Mouse (Mus musculus): ENCODE results near the gene Oaz2. TPM values are rescaled to one million over a fixed set of nuclear protein-coding genes. Genes with fewer than 3 reads are reported as not detected.
"Not testable (repeated sequence)": the region's sequence is repeated elsewhere in the genome, so short reads cannot be mapped to it uniquely, and the experiment has no call there.

The Oaz2 gene
- polyA plus RNA-seq, 1 experiment from 2014 or later = 258 TPM

DNA sequence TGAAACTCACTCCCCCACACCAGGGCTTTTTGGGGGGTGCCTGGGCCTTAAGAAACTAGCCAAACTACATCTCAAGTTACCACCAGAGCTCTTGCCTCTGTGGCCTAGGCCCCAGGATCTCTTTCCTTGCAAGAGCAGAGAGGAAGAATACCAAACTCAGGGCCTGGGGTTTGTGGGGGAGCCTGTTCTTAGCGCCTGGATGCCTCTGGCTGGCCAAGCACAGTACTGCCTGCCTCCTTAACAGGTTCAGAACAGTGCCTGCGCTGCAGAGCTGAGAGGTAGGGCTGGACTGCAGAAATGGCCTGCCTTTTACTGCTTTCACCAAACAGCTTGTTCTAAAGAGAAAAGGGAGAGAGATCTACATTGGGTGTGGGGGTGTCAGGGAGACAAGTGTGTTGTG lies 22.1 kb downstream of the Oaz2 start:
- 60% methylated on average over 1 of the region's 2 CpGs for WGBS
- peaks cover 54% of the 10 kb centered on the region for H3K36me3 ChIP-seq (ENCODE audit: control insufficient read depth, insufficient read depth, low read length)
- H3K27me3 ChIP-seq (ENCODE audit: control insufficient read depth, insufficient read depth, low read length); H3K9me3 ChIP-seq (ENCODE audit: control insufficient read depth, low read length); H3K4me2 ChIP-seq (ENCODE audit: low read length); DNase-seq; H3K27ac ChIP-seq (replicated peaks; ENCODE audit: low read depth, low read length); ATAC-seq (ENCODE audit: low FRiP score, low TSS enrichment); H3K4me3 ChIP-seq (replicated peaks; ENCODE audit: low read depth, low read length); H3K9ac ChIP-seq (replicated peaks; ENCODE audit: low read length); H3K4me1 ChIP-seq (ENCODE audit: control insufficient read depth, insufficient read depth, low read length): not testable (repeated sequence)

DNA sequence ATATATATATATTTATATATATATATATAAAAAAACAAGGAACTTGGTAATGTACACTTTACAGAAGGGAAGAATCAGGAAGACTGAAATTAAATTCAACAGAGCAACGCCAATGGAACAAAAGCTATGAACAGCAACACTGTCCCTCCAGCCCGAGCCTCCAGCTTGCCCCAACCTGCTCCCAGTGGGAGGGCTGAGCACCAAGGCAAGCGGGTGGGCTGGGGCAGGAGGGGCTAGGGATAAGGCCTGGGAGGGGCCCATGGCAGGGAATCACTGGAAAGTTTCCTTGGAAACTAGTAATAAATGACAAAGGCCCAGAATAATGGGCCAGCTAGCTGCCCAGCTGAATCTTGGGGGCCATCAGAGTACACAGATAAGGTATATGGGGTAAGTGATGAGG lies 24.7 kb downstream of the Oaz2 start:
- Histone ChIP-seq H3K27ac (replicated peaks; ENCODE audit: low read depth, low read length) (no peak overlapping the region), H3K36me3 (ENCODE audit: control insufficient read depth, insufficient read depth, low read length) (peaks cover 64% of the 10 kb centered on the region), H3K4me2 (ENCODE audit: low read length) (no peak overlapping the region), H3K4me1 (ENCODE audit: control insufficient read depth, insufficient read depth, low read length) (peaks cover 4% of the 10 kb centered on the region), H3K9ac (replicated peaks; ENCODE audit: low read length) (no peak overlapping the region), H3K4me3 (replicated peaks; ENCODE audit: low read depth, low read length) (no peak overlapping the region), H3K27me3 (ENCODE audit: control insufficient read depth, insufficient read depth, low read length) (no peaks in the 10 kb centered on the region), H3K9me3 (ENCODE audit: control insufficient read depth, low read length) (no peaks in the 10 kb centered on the region)
- ATAC-seq (ENCODE audit: low FRiP score, low TSS enrichment) = no peak
- WGBS = 1% methylated on average over 3 of the region's 3 CpGs
- DNase-seq = peak; percentile 35

DNA sequence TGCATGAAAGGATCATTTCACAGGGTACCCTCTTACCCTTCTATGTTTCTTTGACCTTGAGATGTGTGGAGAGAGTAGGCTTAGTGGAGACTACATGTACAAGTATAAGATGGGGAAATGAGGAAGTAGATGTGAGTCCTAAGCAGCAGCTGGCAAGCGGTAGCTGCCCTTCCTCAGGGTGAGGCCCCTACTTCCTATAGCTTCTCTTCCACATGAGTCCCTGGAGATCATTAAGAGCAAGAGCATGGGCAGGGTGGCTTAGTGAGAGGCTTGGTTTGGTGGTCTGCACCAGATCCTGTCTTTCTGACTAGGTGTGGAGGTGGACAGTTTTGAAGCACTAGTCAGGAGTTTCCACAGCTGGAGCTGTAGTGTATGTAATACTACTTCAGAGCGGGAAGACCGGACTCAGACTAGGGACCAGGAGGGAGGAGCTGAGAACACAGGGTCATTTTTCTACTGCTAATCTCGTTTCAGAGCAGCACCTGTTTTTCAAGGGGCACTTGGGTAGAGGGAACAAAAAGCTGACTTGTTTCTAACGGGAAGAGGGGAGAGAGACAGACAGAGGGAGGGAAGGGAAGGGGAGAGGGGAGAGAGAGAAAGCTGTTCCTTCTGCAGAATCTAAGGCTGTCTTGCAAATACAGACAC lies 25.3 kb downstream of the Oaz2 start:
- DNase-seq (peak; percentile 17), ATAC-seq (ENCODE audit: low FRiP score, low TSS enrichment) (no peak)
- Histone ChIP-seq H3K4me1 (ENCODE audit: control insufficient read depth, insufficient read depth, low read length) (peaks cover 4% of the 10 kb centered on the region), H3K4me2 (ENCODE audit: low read length) (no peak overlapping the region), H3K4me3 (replicated peaks; ENCODE audit: low read depth, low read length) (no peak overlapping the region), H3K9me3 (ENCODE audit: control insufficient read depth, low read length) (no peaks in the 10 kb centered on the region), H3K27ac (replicated peaks; ENCODE audit: low read depth, low read length) (no peak overlapping the region), H3K36me3 (ENCODE audit: control insufficient read depth, insufficient read depth, low read length) (peaks cover 64% of the 10 kb centered on the region), H3K9ac (replicated peaks; ENCODE audit: low read length) (no peak overlapping the region), H3K27me3 (ENCODE audit: control insufficient read depth, insufficient read depth, low read length) (no peaks in the 10 kb centered on the region)
- WGBS = 36% methylated on average over 5 of the region's 5 CpGs

DNA sequence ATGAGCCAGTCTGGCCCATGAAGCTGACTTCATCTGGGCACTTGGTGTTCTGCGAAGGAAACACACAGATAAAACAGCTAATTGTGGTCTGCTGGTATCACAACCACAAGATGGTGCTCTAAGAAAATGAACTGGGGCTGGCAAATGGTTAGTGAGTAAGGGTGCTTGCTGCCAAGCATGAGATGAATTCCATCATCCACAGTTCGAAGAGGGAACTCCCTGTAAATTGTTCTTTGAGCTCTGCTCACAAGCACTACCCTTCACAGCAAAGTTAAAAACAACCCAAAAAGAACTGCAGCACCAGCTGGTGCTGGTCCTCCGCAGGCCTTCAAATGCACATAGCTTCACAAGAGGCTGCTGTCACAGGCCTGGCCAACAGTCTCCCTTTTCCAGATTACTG lies 27.8 kb downstream of the Oaz2 start:
- peak overlapping the region; percentile 32; the same call in 1 of the 2 replicates for H3K27ac ChIP-seq (replicated peaks; ENCODE audit: low read depth, low read length)
- no peaks in the 10 kb centered on the region for H3K9me3 ChIP-seq (ENCODE audit: control insufficient read depth, low read length)
- peaks cover 4% of the 10 kb centered on the region for H3K4me1 ChIP-seq (ENCODE audit: control insufficient read depth, insufficient read depth, low read length)
- H3K27me3 ChIP-seq (ENCODE audit: control insufficient read depth, insufficient read depth, low read length) = no peaks in the 10 kb centered on the region
- peaks cover 69% of the 10 kb centered on the region for H3K36me3 ChIP-seq (ENCODE audit: control insufficient read depth, insufficient read depth, low read length)
- ATAC-seq (ENCODE audit: low FRiP score, low TSS enrichment) (no peak), DNase-seq (peak; percentile 75)
- no peak overlapping the region for H3K4me2 ChIP-seq (ENCODE audit: low read length)
- H3K4me3 ChIP-seq (replicated peaks; ENCODE audit: low read depth, low read length) = no peak overlapping the region
- no peak overlapping the region for H3K9ac ChIP-seq (replicated peaks; ENCODE audit: low read length)
- 78% methylated on average over 3 of the region's 3 CpGs for WGBS

- Histone ChIP-seq H3K9me3 (ENCODE audit: control insufficient read depth, low read length) (no peaks in the 10 kb centered on the region), H3K4me3 (replicated peaks; ENCODE audit: low read depth, low read length) (no peak overlapping the region), H3K36me3 (ENCODE audit: control insufficient read depth, insufficient read depth, low read length) (peaks cover 75% of the 10 kb centered on the region), H3K9ac (replicated peaks; ENCODE audit: low read length) (no peak overlapping the region), H3K27ac (replicated peaks; ENCODE audit: low read depth, low read length) (no peak overlapping the region), H3K27me3 (ENCODE audit: control insufficient read depth, insufficient read depth, low read length) (no peaks in the 10 kb centered on the region), H3K4me2 (ENCODE audit: low read length) (no peak overlapping the region), H3K4me1 (ENCODE audit: control insufficient read depth, insufficient read depth, low read length) (peaks cover 4% of the 10 kb centered on the region)
- ATAC-seq (ENCODE audit: low FRiP score, low TSS enrichment) = no peak
- peak; percentile 54 for DNase-seq
Observed at GRCm38 (mm10) chr9:65696337-65696736, 28.5 kb downstream of the Oaz2 start.

DNA sequence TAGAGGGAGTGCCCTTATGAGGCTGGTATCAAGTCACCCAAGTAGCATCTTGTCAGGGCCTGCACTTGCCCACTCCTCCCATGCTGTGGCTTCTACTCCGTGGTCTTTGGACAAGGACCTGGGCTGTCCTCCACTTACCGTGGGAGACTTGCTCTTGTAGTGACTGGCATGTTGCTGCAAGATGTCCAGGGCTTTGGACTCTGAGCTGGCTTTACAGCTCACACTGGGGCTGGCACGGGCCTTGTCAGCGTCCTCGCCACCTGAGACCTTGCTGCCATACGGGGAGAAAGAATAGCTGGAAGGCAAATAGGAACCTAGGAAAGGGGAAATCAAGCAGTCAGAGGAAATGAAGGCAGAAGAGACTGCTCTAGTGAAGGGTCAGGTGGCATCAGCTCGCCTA lies 29.6 kb downstream of the Oaz2 start:
- ATAC-seq (ENCODE audit: low FRiP score, low TSS enrichment) (no peak), DNase-seq (no peak)
- H3K27ac ChIP-seq (replicated peaks; ENCODE audit: low read depth, low read length) = 0 out of 2 replicates have a peak overlapping the region, but pooled peaks have one; percentile 10
- H3K4me1 ChIP-seq (ENCODE audit: control insufficient read depth, insufficient read depth, low read length) = peaks cover 4% of the 10 kb centered on the region
- no peak overlapping the region for H3K4me2 ChIP-seq (ENCODE audit: low read length)
- peaks cover 81% of the 10 kb centered on the region for H3K36me3 ChIP-seq (ENCODE audit: control insufficient read depth, insufficient read depth, low read length)
- H3K4me3 ChIP-seq (replicated peaks; ENCODE audit: low read depth, low read length) = no peak overlapping the region
- H3K9me3 ChIP-seq (ENCODE audit: control insufficient read depth, low read length) = no peaks in the 10 kb centered on the region
- H3K27me3 ChIP-seq (ENCODE audit: control insufficient read depth, insufficient read depth, low read length) = no peaks in the 10 kb centered on the region
- H3K9ac ChIP-seq (replicated peaks; ENCODE audit: low read length) = no peak overlapping the region; the same call in 1 of the 2 replicates
- WGBS = 86% methylated on average over 7 of the region's 7 CpGs

GRCm38 (mm10) chr9:65697992-65698391 lies 30.2 kb downstream of the Oaz2 start:
- DNase-seq (no peak), ATAC-seq (ENCODE audit: low FRiP score, low TSS enrichment) (no peak)
- H3K27me3 ChIP-seq (ENCODE audit: control insufficient read depth, insufficient read depth, low read length) = no peaks in the 10 kb centered on the region
- no peak overlapping the region for H3K4me3 ChIP-seq (replicated peaks; ENCODE audit: low read depth, low read length)
- H3K9me3 ChIP-seq (ENCODE audit: control insufficient read depth, low read length) = no peaks in the 10 kb centered on the region
- H3K4me1 ChIP-seq (ENCODE audit: control insufficient read depth, insufficient read depth, low read length) = no peaks in the 10 kb centered on the region
- H3K27ac ChIP-seq (replicated peaks; ENCODE audit: low read depth, low read length) = no peak overlapping the region
- H3K4me2 ChIP-seq (ENCODE audit: low read length) = no peak overlapping the region
- no peak overlapping the region for H3K9ac ChIP-seq (replicated peaks; ENCODE audit: low read length)
- peaks cover 84% of the 10 kb centered on the region for H3K36me3 ChIP-seq (ENCODE audit: control insufficient read depth, insufficient read depth, low read length)

GRCm38 (mm10) chr9:65700504-65700903 lies 32.7 kb downstream of the Oaz2 start:
- Histone ChIP-seq H3K9me3 (ENCODE audit: control insufficient read depth, low read length) (no peaks in the 10 kb centered on the region), H3K4me2 (ENCODE audit: low read length) (no peak overlapping the region), H3K27ac (replicated peaks; ENCODE audit: low read depth, low read length) (no peak overlapping the region; the same call in 1 of the 2 replicates), H3K4me1 (ENCODE audit: control insufficient read depth, insufficient read depth, low read length) (no peaks in the 10 kb centered on the region), H3K9ac (replicated peaks; ENCODE audit: low read length) (no peak overlapping the region), H3K4me3 (replicated peaks; ENCODE audit: low read depth, low read length) (no peak overlapping the region), H3K36me3 (ENCODE audit: control insufficient read depth, insufficient read depth, low read length) (peaks cover 86% of the 10 kb centered on the region), H3K27me3 (ENCODE audit: control insufficient read depth, insufficient read depth, low read length) (no peaks in the 10 kb centered on the region)
- WGBS = 90% methylated on average over 6 of the region's 6 CpGs
- no peak for ATAC-seq (ENCODE audit: low FRiP score, low TSS enrichment)
- DNase-seq = no peak

DNA sequence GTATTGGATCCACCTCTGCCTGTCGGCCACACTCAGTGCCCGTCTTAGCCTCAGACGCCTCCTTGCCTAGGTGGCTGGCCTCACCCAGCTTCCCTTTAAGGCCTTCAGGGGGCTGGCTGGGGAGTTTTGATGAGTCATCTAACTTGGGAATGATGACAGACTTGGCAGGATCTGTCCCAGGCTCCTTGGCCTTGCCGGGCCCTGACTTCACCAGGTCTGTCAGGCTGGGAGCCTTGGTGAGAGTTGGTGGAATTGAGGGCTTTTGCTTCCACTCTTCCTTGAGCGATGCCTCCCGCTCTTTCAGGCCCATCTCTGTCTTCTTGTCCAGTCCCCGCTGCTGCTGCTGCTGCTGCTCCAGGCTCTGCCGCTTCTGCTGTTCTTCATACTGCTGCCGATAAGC lies 34.5 kb downstream of the Oaz2 start:
- no peak overlapping the region for H3K27ac ChIP-seq (replicated peaks; ENCODE audit: low read depth, low read length)
- H3K36me3 ChIP-seq (ENCODE audit: control insufficient read depth, insufficient read depth, low read length) = peaks cover 75% of the 10 kb centered on the region
- no peaks in the 10 kb centered on the region for H3K27me3 ChIP-seq (ENCODE audit: control insufficient read depth, insufficient read depth, low read length)
- 95% methylated on average over 9 of the region's 9 CpGs for WGBS
- no peak for DNase-seq
- no peaks in the 10 kb centered on the region for H3K9me3 ChIP-seq (ENCODE audit: control insufficient read depth, low read length)
- no peak for ATAC-seq (ENCODE audit: low FRiP score, low TSS enrichment)
- H3K9ac ChIP-seq (replicated peaks; ENCODE audit: low read length) = no peak overlapping the region
- H3K4me2 ChIP-seq (ENCODE audit: low read length) = no peak overlapping the region
- H3K4me1 ChIP-seq (ENCODE audit: control insufficient read depth, insufficient read depth, low read length) = no peaks in the 10 kb centered on the region
- H3K4me3 ChIP-seq (replicated peaks; ENCODE audit: low read depth, low read length) = no peak overlapping the region
